Mouse (Mus musculus) erythroblast, embryonic 14.5 days (primary cell): ENCODE results near the gene Plekhd1. TPM values are rescaled to one million over a fixed set of nuclear protein-coding genes. Genes with fewer than 3 reads are reported as not detected.

Source experiments
- H3K27me3 ChIP-seq: 2 replicates; pipeline ENCODE4 v1.6.1; 2012; ENCODE audit warnings: inconsistent platforms; ENCODE audit not compliant: control insufficient read depth
- H3K36me3 ChIP-seq: 2 replicates; pipeline ENCODE4 v1.6.1; 2012; ENCODE audit warnings: mild to moderate bottlenecking, inconsistent platforms; ENCODE audit not compliant: control insufficient read depth
- H3K4me1 ChIP-seq: 2 replicates; pipeline ENCODE4 v1.6.1; 2012; ENCODE audit warnings: inconsistent platforms; ENCODE audit not compliant: control insufficient read depth
- H3K4me3 ChIP-seq: replicated peaks from 2 replicates; pipeline ENCODE3; 2012; ENCODE audit warnings: moderate library complexity, mild to moderate bottlenecking, inconsistent platforms
- H3K9me3 ChIP-seq: 2 replicates; pipeline ENCODE4 v1.6.1; 2012; ENCODE audit warnings: low read length, inconsistent platforms, mixed read lengths; ENCODE audit not compliant: control insufficient read depth
- GATA1 ChIP-seq: IDR thresholded peaks from 2 replicates; pipeline ENCODE4 v1.6.1; 2012; ENCODE audit warnings: low read length, inconsistent platforms, mixed read lengths
- TAL1 ChIP-seq: IDR thresholded peaks from 3 replicates; pipeline ENCODE4 v1.6.1; 2012; ENCODE audit warnings: low read length, inconsistent platforms, mixed read lengths
- polyA plus RNA-seq: library from polyadenylated mRNA; stranded (reverse); fragments of >175 nt; gene quantifications from 2 replicates; pipeline ENCODE4 v1.2.3, GENCODE M21; 2012

Gene Plekhd1
- polyA plus RNA-seq, 1 experiment: 0.01 TPM

DNA sequence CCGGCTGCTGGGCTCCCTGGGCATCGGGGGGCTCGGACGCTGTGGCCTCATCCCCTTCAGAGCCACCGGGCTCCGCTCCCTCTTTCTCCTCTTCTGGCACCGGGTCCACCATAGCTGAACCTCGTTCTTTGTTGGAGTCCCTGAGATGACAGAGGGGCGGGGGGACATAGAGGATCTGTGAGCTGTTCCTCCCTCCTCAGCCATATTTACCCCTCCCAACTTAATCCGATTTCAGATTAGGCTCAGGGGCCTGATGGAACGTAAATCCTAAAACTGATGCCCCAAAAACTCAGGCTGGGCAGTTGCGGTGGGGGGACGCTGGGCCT, 67.0 kb downstream of the Plekhd1 start:
- H3K4me3 ChIP-seq: no peak overlapping the region
- H3K9me3 ChIP-seq: peaks cover 22% of the 10 kb centered on the region; the same call in 1 of the 2 replicates
- peaks cover 21% of the 10 kb centered on the region for H3K4me1 ChIP-seq
- TF ChIP-seq TAL1 (no peak), GATA1 (no peak)
- H3K27me3 ChIP-seq: peaks cover 93% of the 10 kb centered on the region
- no peaks in the 10 kb centered on the region for H3K36me3 ChIP-seq

DNA sequence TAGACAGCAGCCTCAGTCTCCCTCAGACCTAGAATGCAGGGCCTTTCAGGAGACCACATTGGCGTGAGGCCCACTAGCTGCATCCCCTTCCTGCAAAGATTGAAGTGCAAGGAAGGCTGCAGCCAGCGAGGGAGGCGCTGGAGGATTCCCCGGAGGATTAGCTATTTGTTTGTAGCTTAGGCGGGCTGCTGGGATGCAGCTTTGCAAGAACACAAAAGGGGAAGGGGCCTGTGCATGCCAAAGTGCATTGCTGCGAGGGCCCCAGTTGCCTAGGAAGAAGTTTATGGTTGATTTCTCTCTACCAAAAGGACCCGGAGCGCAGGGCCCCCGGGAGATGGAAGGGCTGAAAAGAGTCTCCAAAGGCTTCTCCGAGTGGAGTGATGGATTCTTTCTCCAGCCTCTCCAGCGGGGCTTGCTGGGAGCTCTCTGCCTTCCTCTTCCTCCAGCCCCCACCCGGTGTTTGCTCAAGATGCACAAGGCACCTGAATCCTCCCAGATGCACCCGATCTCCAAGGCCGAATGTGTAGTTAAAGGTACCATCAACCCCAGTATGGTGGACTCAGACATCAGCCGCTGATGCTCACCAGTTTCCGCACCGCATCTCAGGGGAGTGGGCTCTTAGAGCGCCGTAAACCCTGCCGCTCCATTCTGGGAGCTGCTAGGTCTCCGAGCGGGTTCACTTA, 67.5 kb downstream of the Plekhd1 start:
- TF ChIP-seq GATA1 (no peak), TAL1 (no peak)
- peaks cover 21% of the 10 kb centered on the region for H3K4me1 ChIP-seq
- no peak overlapping the region for H3K4me3 ChIP-seq
- H3K27me3 ChIP-seq: peaks cover 89% of the 10 kb centered on the region
- no peaks in the 10 kb centered on the region for H3K36me3 ChIP-seq
- peaks cover 22% of the 10 kb centered on the region; the same call in 1 of the 2 replicates for H3K9me3 ChIP-seq

DNA sequence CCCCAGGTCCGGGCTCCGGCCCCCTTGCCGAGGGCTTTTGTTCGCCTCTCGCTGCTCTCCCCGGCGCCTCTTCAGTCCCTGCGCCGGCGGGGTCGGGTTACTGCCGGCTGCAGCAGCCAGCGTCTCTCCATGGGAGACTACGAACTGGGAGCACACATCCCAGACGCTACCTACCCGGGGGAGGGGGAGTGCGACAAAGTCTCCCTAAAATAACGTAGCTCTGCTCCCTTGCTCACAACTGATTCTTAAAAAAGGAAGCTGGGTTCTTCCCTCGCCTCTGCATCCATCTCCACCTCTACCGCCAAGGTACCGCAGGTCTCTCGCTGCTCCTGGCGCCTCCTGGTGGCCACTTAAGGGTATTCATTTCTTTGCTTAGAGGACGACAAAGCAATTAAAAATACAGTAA, 68.0 kb downstream of the Plekhd1 start, which contains the start of gene Ccdc177:
Ccdc177 (minus strand) TSS at position 292 of the 406 bp plus-strand sequence.
- H3K36me3 ChIP-seq: no peaks in the 10 kb centered on the region
- H3K27me3 ChIP-seq: peaks cover 83% of the 10 kb centered on the region
- no peak for TF ChIP-seq GATA1
- TF ChIP-seq TAL1: no peak
- no peak within 1 kb of the TSS for H3K4me3 ChIP-seq
- peaks cover 21% of the 10 kb centered on the region for H3K4me1 ChIP-seq
- H3K9me3 ChIP-seq: peaks cover 22% of the 10 kb centered on the region; the same call in 1 of the 2 replicates

- Histone ChIP-seq H3K4me1 (peaks cover 17% of the 10 kb centered on the region), H3K36me3 (no peaks in the 10 kb centered on the region), H3K9me3 (peaks cover 19% of the 10 kb centered on the region; the same call in 1 of the 2 replicates), H3K27me3 (peaks cover 68% of the 10 kb centered on the region), H3K4me3 (no peak overlapping the region)
- TF ChIP-seq GATA1 (no peak), TAL1 (no peak)
Observed at GRCm38 (mm10) chr12:80762982-80763381, 70.6 kb downstream of the Plekhd1 start.

DNA sequence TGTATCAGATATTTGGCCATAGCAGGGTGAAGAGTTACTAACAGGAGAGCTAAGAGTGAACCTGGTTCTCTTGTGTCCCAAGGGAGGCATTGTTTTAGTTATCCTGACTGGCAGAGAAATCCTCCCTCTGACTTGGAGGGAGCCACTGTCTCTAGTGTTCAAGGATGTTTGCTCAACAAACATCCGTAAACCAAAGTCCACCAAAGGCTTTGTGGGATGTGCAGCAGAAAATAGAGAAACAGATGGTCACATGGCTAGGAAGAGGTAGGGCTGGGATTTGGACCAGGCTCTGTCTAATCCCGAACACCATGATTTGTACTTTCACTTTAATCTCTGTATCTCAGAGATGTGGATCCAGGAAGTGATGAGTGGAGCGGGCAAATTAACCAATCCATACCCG, 71.7 kb downstream of the Plekhd1 start:
- H3K4me1 ChIP-seq: peaks cover 7% of the 10 kb centered on the region
- peaks cover 9% of the 10 kb centered on the region; the same call in 1 of the 2 replicates for H3K9me3 ChIP-seq
- TF ChIP-seq TAL1 (no peak), GATA1 (no peak)
- H3K36me3 ChIP-seq: no peaks in the 10 kb centered on the region
- peaks cover 58% of the 10 kb centered on the region for H3K27me3 ChIP-seq
- H3K4me3 ChIP-seq: no peak overlapping the region

- H3K4me3 ChIP-seq: no peak overlapping the region
Observed at GRCm38 (mm10) chr12:80769697-80770096, 77.3 kb downstream of the Plekhd1 start.

More at GRCm38 (mm10) chr12:80769697-80770096, 77.3 kb downstream of the Plekhd1 start:
- H3K9me3 ChIP-seq: no peaks in the 10 kb centered on the region
- peaks cover 22% of the 10 kb centered on the region for H3K4me1 ChIP-seq
- TF ChIP-seq GATA1: no peak
- no peak for TF ChIP-seq TAL1
- peaks cover 12% of the 10 kb centered on the region for H3K27me3 ChIP-seq
- no peaks in the 10 kb centered on the region for H3K36me3 ChIP-seq

Other genes with a start within 250 kb of the Plekhd1 start
- gene Exd2, start 229.5 kb upstream of the Plekhd1 start, polyA plus RNA-seq: 0.06 and 0.11 TPM in 2 replicates
- 0.01 TPM in 1 of 2 replicates, not detected in the other for gene Galnt16, start 174.3 kb upstream of the Plekhd1 start, polyA plus RNA-seq
- gene Slc39a9, start 48.7 kb upstream of the Plekhd1 start, polyA plus RNA-seq: 0.22 and 0.48 TPM in 2 replicates
- 1.2 and 1.4 TPM in 2 replicates for gene Erh, start 48.2 kb upstream of the Plekhd1 start, polyA plus RNA-seq
- gene Ccdc177, start 68.1 kb downstream of the Plekhd1 start, polyA plus RNA-seq: not detected in 2 replicates
- 1.1 and 1.2 TPM in 2 replicates for gene Susd6, start 97.9 kb downstream of the Plekhd1 start, polyA plus RNA-seq